Mouse (Mus musculus) thymus, adult 2 months (tissue): ENCODE results near the gene Smarca4. TPM values are rescaled to one million over a fixed set of nuclear protein-coding genes. Genes with fewer than 3 reads are reported as not detected.

ENCODE experiments used
- DNase-seq: peaks from one replicate; pipeline ENCODE4 v3.0.0; 2021
- H3K27ac ChIP-seq: fragments of 200-500 bp; 2 replicates; pipeline ENCODE4 v1.5.1; 2012; ENCODE audit warnings: low read length, control low read depth; ENCODE audit not compliant: control insufficient read depth, insufficient read depth
- H3K27me3 ChIP-seq: fragments of 200-500 bp; 2 replicates; pipeline ENCODE4 v1.6.1; 2012; ENCODE audit warnings: mild to moderate bottlenecking, low read length, moderate library complexity, mixed read lengths; ENCODE audit not compliant: control insufficient read depth, insufficient read depth
- H3K36me3 ChIP-seq: fragments of 200-500 bp; 2 replicates; pipeline ENCODE4 v1.6.1; 2012; ENCODE audit warnings: mild to moderate bottlenecking, low read length, moderate library complexity; ENCODE audit not compliant: control insufficient read depth, insufficient read depth
- H3K4me1 ChIP-seq: fragments of 200-500 bp; replicated peaks from 2 replicates; pipeline ENCODE4 v1.6.1; 2012; ENCODE audit warnings: low read length; ENCODE audit not compliant: control insufficient read depth, insufficient read depth
- H3K4me3 ChIP-seq: fragments of 200-500 bp; 2 replicates; pipeline ENCODE4 v1.5.1; 2012; ENCODE audit warnings: mild to moderate bottlenecking, low read length, control low read depth, moderate library complexity; ENCODE audit not compliant: control insufficient read depth, insufficient read depth
- CTCF ChIP-seq: fragments of 200-500 bp; IDR thresholded peaks from 2 replicates; pipeline ENCODE4 v1.5.1; 2012; ENCODE audit warnings: mild to moderate bottlenecking, control low read depth, low read length, moderate library complexity, borderline replicate concordance; ENCODE audit not compliant: control insufficient read depth, poor library complexity, insufficient read depth; ENCODE audit errors: extremely low read depth
- POLR2A ChIP-seq: fragments of 200-500 bp; IDR thresholded peaks from 2 replicates; pipeline ENCODE4 v1.6.1; 2012; ENCODE audit warnings: mild to moderate bottlenecking, low read length, control low read depth, moderate library complexity; ENCODE audit not compliant: control insufficient read depth, poor library complexity, insufficient read depth; ENCODE audit errors: extremely low read depth
- WGBS: fragments of 180-500 bp; shearing (Covaris S2); methylation state at CpG from one replicate; pipeline ENCODE4 v1.1.7; 2018; 5-methylcytosine and 5-hydroxymethylcytosine counted together
- polyA plus RNA-seq: library from polyadenylated mRNA; depleted of rRNA; stranded (reverse); fragments of >200 nt; gene quantifications from 2 replicates; pipeline ENCODE4 v1.2.3, GENCODE M21; 2012

Gene Smarca4
- polyA plus RNA-seq, 1 experiment, result 156 TPM

- no peak for DNase-seq
- Histone ChIP-seq H3K27me3 (no peaks in the 10 kb centered on the region), H3K4me3 (no peak overlapping the region), H3K36me3 (peaks cover 100% of the 10 kb centered on the region), H3K27ac (no peak overlapping the region), H3K4me1 (no peaks in the 10 kb centered on the region)
- TF ChIP-seq CTCF (no peak), POLR2A (no peak)
- WGBS, result 92% methylated on average over 6 of the region's 6 CpGs
Measured at GRCm38 (mm10) chr9:21670354-21670753, 54.4 kb downstream of the Smarca4 start.

- Histone ChIP-seq H3K4me3 (no peak overlapping the region), H3K4me1 (no peaks in the 10 kb centered on the region), H3K27ac (no peak overlapping the region), H3K27me3 (no peaks in the 10 kb centered on the region), H3K36me3 (peaks cover 100% of the 10 kb centered on the region)
- DNase-seq, result no peak
- TF ChIP-seq CTCF, result no peak
- no peak for TF ChIP-seq POLR2A
- WGBS, result 98% methylated on average over 5 of the region's 5 CpGs
Measured at GRCm38 (mm10) chr9:21671753-21672152, 55.8 kb downstream of the Smarca4 start.

GRCm38 (mm10) chr9:21677706-21678105 lies 61.7 kb downstream of the Smarca4 start:
- 96% methylated on average over 17 of the region's 17 CpGs for WGBS
- no peak for TF ChIP-seq POLR2A
- no peak for TF ChIP-seq CTCF
- no peak overlapping the region for H3K4me3 ChIP-seq
- DNase-seq, result no peak
- no peak overlapping the region for H3K27ac ChIP-seq
- H3K36me3 ChIP-seq, result peaks cover 90% of the 10 kb centered on the region
- H3K4me1 ChIP-seq, result no peaks in the 10 kb centered on the region
- H3K27me3 ChIP-seq, result no peaks in the 10 kb centered on the region

- TF ChIP-seq POLR2A (no peak), CTCF (no peak)
- Histone ChIP-seq H3K27ac (no peak overlapping the region), H3K27me3 (no peaks in the 10 kb centered on the region), H3K4me1 (no peaks in the 10 kb centered on the region), H3K36me3 (peaks cover 80% of the 10 kb centered on the region), H3K4me3 (no peak overlapping the region)
- WGBS, result 93% methylated on average over 4 of the region's 4 CpGs
- no peak for DNase-seq
Measured at GRCm38 (mm10) chr9:21680448-21680847, 64.5 kb downstream of the Smarca4 start.

GRCm38 (mm10) chr9:21682827-21683226 lies 66.9 kb downstream of the Smarca4 start:
- no peak overlapping the region for H3K4me3 ChIP-seq
- H3K4me1 ChIP-seq, result no peaks in the 10 kb centered on the region
- H3K36me3 ChIP-seq, result peaks cover 78% of the 10 kb centered on the region
- no peaks in the 10 kb centered on the region for H3K27me3 ChIP-seq
- DNase-seq, result no peak
- H3K27ac ChIP-seq, result no peak overlapping the region
- TF ChIP-seq POLR2A (no peak), CTCF (no peak)
- WGBS, result 92% methylated on average over 4 of the region's 4 CpGs

GRCm38 (mm10) chr9:21683897-21684296 lies 67.9 kb downstream of the Smarca4 start:
- H3K36me3 ChIP-seq, result peaks cover 77% of the 10 kb centered on the region
- TF ChIP-seq CTCF (no peak), POLR2A (no peak)

GRCm38 (mm10) chr9:21688554-21688953 lies 72.6 kb downstream of the Smarca4 start:
- TF ChIP-seq CTCF (no peak), POLR2A (no peak)
- 96% methylated on average over 7 of the region's 7 CpGs for WGBS
- no peak overlapping the region for H3K27ac ChIP-seq
- H3K36me3 ChIP-seq, result peaks cover 74% of the 10 kb centered on the region
- no peak for DNase-seq
- no peaks in the 10 kb centered on the region for H3K27me3 ChIP-seq
- H3K4me3 ChIP-seq, result no peak overlapping the region
- no peaks in the 10 kb centered on the region for H3K4me1 ChIP-seq

More at GRCm38 (mm10) chr9:21683897-21684296, 67.9 kb downstream of the Smarca4 start:
- Histone ChIP-seq H3K4me1 (no peaks in the 10 kb centered on the region), H3K4me3 (no peak overlapping the region), H3K27me3 (no peaks in the 10 kb centered on the region), H3K27ac (no peak overlapping the region)
- no peak for DNase-seq
- 32% methylated on average over 3 of the region's 3 CpGs for WGBS

- WGBS, result 96% methylated on average over 3 of the region's 3 CpGs
Measured at GRCm38 (mm10) chr9:21690031-21690430, 74.1 kb downstream of the Smarca4 start.

More at GRCm38 (mm10) chr9:21690031-21690430, 74.1 kb downstream of the Smarca4 start:
- Histone ChIP-seq H3K27ac (no peak overlapping the region), H3K4me1 (no peaks in the 10 kb centered on the region), H3K27me3 (no peaks in the 10 kb centered on the region), H3K4me3 (no peak overlapping the region), H3K36me3 (peaks cover 75% of the 10 kb centered on the region)
- DNase-seq, result no peak
- no peak for TF ChIP-seq CTCF
- no peak for TF ChIP-seq POLR2A
